Mouse (Mus musculus) intestine, postnatal 0 days (tissue): ENCODE data around the gene Yipf2. TPM values are rescaled to one million over a fixed set of nuclear protein-coding genes. Genes with fewer than 3 reads are reported as not detected.

Source experiments
- ATAC-seq: fragments of 200-750 bp; cut with Nextera tagmentation; 2 replicates; pipeline ENCODE4 v1.8.0; 2017; ENCODE audit warnings: mild to moderate bottlenecking, moderate TSS enrichment, moderate library complexity
- H3K27ac ChIP-seq: fragments of 300-500 bp; sonication (generic); 2 replicates; pipeline ENCODE4 v1.5.1; 2014; ENCODE audit warnings: mild to moderate bottlenecking, low read depth, low read length, moderate library complexity
- H3K27me3 ChIP-seq: fragments of 300-500 bp; sonication (generic); replicated peaks from 2 replicates; pipeline ENCODE4 v1.6.1; 2014; ENCODE audit warnings: low read length, mixed read lengths; ENCODE audit not compliant: control insufficient read depth, insufficient read depth
- H3K36me3 ChIP-seq: fragments of 300-500 bp; sonication (generic); 2 replicates; pipeline ENCODE4 v1.6.1; 2014; ENCODE audit warnings: mild to moderate bottlenecking, moderate library complexity; ENCODE audit not compliant: control insufficient read depth, insufficient read depth
- H3K4me1 ChIP-seq: fragments of 300-500 bp; sonication (generic); replicated peaks from 2 replicates; pipeline ENCODE4 v1.6.1; 2014; ENCODE audit warnings: antibody characterized with exemption, low read length, mixed read lengths; ENCODE audit not compliant: control insufficient read depth, insufficient read depth
- H3K4me2 ChIP-seq: fragments of 300-500 bp; sonication (generic); replicated peaks from 2 replicates; pipeline ENCODE4 v1.6.1; 2014; ENCODE audit warnings: low read depth, mild to moderate bottlenecking, moderate library complexity
- H3K4me3 ChIP-seq: fragments of 300-500 bp; sonication (generic); 2 replicates; pipeline ENCODE4 v1.5.1; 2014; ENCODE audit warnings: low read depth, low read length
- H3K9ac ChIP-seq: fragments of 300-500 bp; sonication (generic); 2 replicates; pipeline ENCODE4 v1.6.1; 2014; ENCODE audit warnings: mild to moderate bottlenecking, low read depth, low read length
- H3K9me3 ChIP-seq: fragments of 300-500 bp; sonication (generic); 2 replicates; pipeline ENCODE4 v1.6.1; 2016; ENCODE audit warnings: mixed run types; ENCODE audit not compliant: control insufficient read depth
- CTCF ChIP-seq: sonication (generic); IDR thresholded peaks from 2 replicates; pipeline ENCODE4 v1.5.1; 2016; ENCODE audit warnings: low read depth, mild to moderate bottlenecking, control low read depth, antibody characterized with exemption, moderate library complexity
- WGBS: fragments of 180-500 bp; shearing (Covaris S2); extraction: QIAGEN DNeasy Blood & Tissue Kit; methylation state at CpG from one replicate; pipeline ENCODE4 v1.1.7; 2014; 5-methylcytosine and 5-hydroxymethylcytosine counted together
- polyA plus RNA-seq: library from polyadenylated mRNA; unstranded; fragments of >200 nt; fragmentation: Nextera tagmentation; extraction: Ambion mirVana; gene quantifications from 2 replicates; pipeline ENCODE4 v1.2.1, GENCODE M21; 2015

The Yipf2 gene
- polyA plus RNA-seq, 1 experiment from 2014 or later = 19.2 TPM

DNA sequence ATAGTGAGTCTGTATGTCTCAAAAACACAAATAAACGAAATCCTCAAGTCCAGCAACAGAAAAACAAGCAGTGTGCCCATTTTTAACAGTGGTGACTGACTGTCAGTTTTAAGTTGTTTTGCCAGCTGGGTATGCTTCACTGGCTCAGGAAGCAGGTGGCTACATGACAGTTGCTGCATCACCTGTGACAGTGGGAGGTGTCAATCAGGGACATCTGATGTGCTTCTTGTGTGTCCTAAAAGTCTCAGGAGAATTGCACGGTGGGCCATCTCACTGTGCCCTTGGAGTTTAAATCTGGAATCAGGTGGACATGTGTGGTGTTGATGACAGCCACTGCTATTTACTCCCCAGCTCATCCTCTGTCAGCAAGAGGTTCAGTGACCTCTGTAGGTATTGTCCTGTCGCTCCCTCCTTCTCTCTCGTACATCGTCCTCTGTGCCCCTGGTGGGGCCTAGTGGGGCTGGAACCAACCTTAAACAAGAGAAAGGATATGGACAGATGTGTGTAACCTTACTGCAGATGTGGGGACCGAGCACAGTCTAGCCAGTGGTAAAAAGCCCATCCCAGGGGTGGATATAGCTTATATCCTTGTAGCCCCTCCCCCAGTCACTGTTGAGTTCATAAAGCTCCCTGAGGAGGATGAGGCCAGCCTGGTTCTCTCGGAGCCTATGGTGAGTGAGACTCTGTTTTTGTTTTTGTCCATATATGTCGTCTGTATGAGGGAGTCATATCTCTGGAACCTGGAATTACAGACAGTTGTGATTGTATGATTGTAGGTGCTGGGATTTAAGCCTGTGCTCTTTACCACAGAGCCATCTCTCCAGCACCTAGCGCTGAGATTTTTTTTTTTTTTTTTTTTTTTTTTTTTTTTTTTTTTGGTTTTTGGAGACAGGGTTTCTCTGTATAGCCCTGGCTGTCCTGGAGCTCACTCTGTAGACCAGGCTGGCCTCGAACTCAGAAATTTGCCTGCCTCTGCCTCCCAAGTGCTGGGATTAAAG lies 33.0 kb upstream of the Yipf2 start:
- no peaks in the 10 kb centered on the region for H3K9me3 ChIP-seq
- no peak for ATAC-seq
- no peaks in the 10 kb centered on the region for H3K36me3 ChIP-seq
- no peak overlapping the region for H3K27ac ChIP-seq
- no peak overlapping the region for H3K4me2 ChIP-seq
- no peak for TF ChIP-seq CTCF
- H3K27me3 ChIP-seq = no peaks in the 10 kb centered on the region
- WGBS = 83% methylated on average over 10 of the region's 10 CpGs
- no peak overlapping the region for H3K4me3 ChIP-seq
- no peak overlapping the region for H3K9ac ChIP-seq
- no peaks in the 10 kb centered on the region for H3K4me1 ChIP-seq

DNA sequence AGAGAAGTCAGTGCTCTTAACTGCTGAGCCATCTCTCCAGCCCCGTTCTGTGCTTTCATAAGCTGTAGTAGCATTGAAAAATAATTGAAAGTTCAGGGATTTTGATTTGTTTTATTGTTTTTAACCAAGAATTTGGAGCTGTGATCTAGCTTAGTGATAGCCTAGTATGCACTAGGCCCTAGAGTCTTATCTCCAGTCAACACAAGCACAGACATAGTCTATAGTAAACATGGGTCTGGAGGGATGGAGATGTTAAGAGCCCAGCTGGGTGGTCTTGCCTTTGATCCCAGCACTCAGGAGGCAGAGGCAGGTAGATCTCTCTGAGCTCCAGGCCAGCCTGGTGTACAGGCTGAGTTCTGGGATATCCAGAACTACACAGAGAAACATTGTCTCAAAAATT lies 30.0 kb upstream of the Yipf2 start:
- Histone ChIP-seq H3K36me3 (no peaks in the 10 kb centered on the region), H3K9ac (no peak overlapping the region), H3K9me3 (no peaks in the 10 kb centered on the region), H3K4me1 (no peaks in the 10 kb centered on the region), H3K4me2 (no peak overlapping the region), H3K27me3 (no peaks in the 10 kb centered on the region), H3K27ac (no peak overlapping the region), H3K4me3 (no peak overlapping the region)
- no peak for TF ChIP-seq CTCF
- 98% methylated on average over 1 of the region's 1 CpGs for WGBS
- no peak for ATAC-seq

DNA sequence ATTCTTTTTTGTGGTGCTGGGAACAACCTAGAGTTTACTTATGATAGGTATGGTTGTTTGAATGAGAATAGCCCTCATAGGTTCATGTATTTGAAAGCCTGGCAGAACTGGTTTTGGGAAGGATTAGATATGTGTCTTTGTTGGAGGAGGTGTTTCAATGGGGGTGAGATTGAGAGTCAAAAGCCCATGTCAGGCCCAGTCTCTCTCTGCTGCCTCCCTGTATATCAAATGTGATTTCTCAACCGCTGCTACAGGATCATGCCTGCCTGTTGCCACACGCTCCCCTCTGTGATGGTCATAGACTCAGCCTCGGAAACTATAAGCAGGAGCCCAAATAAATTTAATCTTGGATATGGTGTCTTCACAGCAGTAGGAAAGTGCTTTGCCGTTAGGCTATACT lies 27.6 kb upstream of the Yipf2 start:
- Histone ChIP-seq H3K36me3 (no peaks in the 10 kb centered on the region), H3K9me3 (no peaks in the 10 kb centered on the region), H3K4me1 (no peaks in the 10 kb centered on the region), H3K27me3 (no peaks in the 10 kb centered on the region), H3K4me3 (no peak overlapping the region), H3K9ac (no peak overlapping the region), H3K27ac (no peak overlapping the region), H3K4me2 (no peak overlapping the region)
- WGBS = 84% methylated on average over 4 of the region's 4 CpGs
- no peak for TF ChIP-seq CTCF
- ATAC-seq = no peak

DNA sequence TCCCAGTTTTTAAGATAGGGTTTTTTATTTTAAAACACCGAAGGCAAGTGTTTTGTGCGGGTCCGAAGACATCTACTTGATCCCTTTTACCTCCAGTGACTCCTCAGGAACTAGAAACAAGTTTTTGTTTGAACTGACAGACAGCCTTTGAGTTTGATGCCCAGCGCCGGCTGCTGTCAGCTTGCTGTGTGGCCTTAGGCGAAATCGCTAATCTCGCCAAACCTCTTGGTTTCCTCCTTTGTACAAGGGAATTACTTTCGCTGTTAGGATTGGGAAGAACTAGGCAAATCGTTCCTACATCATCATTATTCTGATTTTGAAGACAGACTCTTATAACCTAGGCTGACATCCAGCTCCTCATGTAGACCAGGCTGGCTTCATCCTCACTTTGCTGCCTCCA lies 24.4 kb upstream of the Yipf2 start:
- peak overlapping the region; percentile 81 for H3K4me3 ChIP-seq
- 3% methylated on average over 10 of the region's 10 CpGs for WGBS
- H3K9ac ChIP-seq = peak overlapping the region; percentile 87
- no peak for TF ChIP-seq CTCF
- H3K4me2 ChIP-seq = peak overlapping the region; percentile 69
- H3K36me3 ChIP-seq = no peaks in the 10 kb centered on the region
- H3K9me3 ChIP-seq = no peaks in the 10 kb centered on the region
- H3K27ac ChIP-seq = peak overlapping the region; percentile 92
- no peaks in the 10 kb centered on the region for H3K27me3 ChIP-seq
- H3K4me1 ChIP-seq = no peaks in the 10 kb centered on the region
- no peak for ATAC-seq

DNA sequence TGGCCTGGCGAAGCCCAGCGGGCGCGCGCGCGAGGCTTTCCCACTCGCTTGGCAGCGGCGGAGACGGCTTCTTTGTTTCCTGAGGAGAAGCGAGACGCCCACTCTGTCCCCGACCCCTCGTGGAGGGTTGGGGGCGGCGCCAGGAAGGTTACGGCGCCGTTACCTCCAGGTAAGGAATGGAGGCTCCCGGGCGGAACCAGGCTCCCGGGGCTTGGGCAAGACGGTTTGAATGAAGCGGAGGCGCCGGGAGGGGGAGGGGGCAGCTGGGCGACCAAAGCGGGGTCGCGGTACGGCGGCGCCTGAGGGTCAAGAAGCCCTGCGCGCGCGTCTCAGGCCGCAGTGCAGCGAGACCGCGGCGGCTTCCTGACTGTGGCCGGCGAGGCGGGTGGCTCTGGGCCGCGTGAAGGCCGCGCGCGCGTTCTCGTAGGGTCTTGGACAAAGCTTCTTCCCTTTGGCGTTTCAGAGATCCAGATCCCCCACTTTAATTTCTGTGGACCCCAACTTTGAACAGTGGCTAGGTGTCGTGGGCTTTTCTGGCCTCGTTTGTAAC lies 23.7 kb upstream of the Yipf2 start:
- no peaks in the 10 kb centered on the region for H3K9me3 ChIP-seq
- peak; percentile 58 for ATAC-seq
- WGBS = under 1% methylated on average over 56 of the region's 57 CpGs

DNA sequence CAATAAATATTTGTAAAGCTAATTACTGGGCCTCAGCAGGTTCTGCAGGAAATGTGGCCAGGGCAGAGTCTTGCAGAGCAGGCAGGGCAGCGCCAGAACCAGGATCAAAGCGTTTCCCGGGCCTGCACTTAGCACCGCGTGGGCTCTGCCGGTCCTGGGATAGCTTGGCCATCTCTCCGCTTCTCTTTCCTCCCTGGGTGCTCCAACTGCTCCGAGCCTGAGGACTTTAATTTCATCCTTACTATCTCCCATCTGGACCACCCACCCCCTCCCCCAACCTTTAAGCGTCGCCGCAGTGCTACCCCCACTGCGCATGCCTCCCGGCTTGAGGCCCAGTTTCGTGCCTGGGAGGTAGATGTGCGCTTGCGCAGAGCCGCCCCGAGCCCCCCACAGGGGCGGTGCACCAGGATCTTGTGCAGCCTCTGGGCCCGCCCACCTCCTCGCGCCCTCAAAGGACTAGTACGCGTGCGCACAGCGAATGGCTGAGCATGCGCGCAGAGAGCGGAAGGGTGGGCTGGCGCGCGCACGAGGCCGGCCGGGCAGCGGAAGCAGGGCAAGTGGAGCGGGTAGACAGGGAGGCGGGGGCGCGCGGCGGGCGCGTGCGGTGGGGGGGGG lies 23.1 kb upstream of the Yipf2 start, which contains the start of gene Smarca4:
Smarca4 (plus strand) TSS at position 553 of the 615 bp plus-strand sequence.
- Histone ChIP-seq H3K36me3 (no peaks in the 10 kb centered on the region), H3K4me1 (no peaks in the 10 kb centered on the region), H3K4me3 (peak within 1 kb of the TSS; percentile 81), H3K27me3 (no peaks in the 10 kb centered on the region), H3K9ac (peak within 1 kb of the TSS; percentile 87), H3K9me3 (no peaks in the 10 kb centered on the region), H3K27ac (peak within 1 kb of the TSS; percentile 92), H3K4me2 (peak within 1 kb of the TSS; percentile 69)
- ATAC-seq = peak; percentile 95
- no peak for TF ChIP-seq CTCF
- WGBS = under 1% methylated on average over 42 of the region's 45 CpGs

More for the DNA sequence above, 23.7 kb upstream of the Yipf2 start:
- H3K27me3 ChIP-seq = no peaks in the 10 kb centered on the region
- H3K4me3 ChIP-seq = peak overlapping the region; percentile 81
- H3K4me1 ChIP-seq = no peaks in the 10 kb centered on the region
- peak overlapping the region; percentile 87 for H3K9ac ChIP-seq
- no peak for TF ChIP-seq CTCF
- H3K4me2 ChIP-seq = peak overlapping the region; percentile 69
- no peaks in the 10 kb centered on the region for H3K36me3 ChIP-seq
- H3K27ac ChIP-seq = peak overlapping the region; percentile 92
